Mouse (Mus musculus) lung, postnatal 36 days (tissue): ENCODE data around the gene Scrn3.
A peak's percentile ranks its signal among the peaks of the same experiment; 100 is the strongest.

Experiments
- DNase-seq: peaks from one replicate; pipeline ENCODE4 v3.0.0; 2022; ENCODE audit warnings: mixed read lengths

Gene Scrn3

GRCm38 (mm10) chr2:73312152-73313116 is at the start of gene Scrn3, which contains the start of gene Cir1:
TSS of gene Scrn3 (plus strand) at chr2:73312601.
TSS of gene Cir1 (minus strand) at chr2:73312701.
- peak; percentile 96 for DNase-seq

DNA sequence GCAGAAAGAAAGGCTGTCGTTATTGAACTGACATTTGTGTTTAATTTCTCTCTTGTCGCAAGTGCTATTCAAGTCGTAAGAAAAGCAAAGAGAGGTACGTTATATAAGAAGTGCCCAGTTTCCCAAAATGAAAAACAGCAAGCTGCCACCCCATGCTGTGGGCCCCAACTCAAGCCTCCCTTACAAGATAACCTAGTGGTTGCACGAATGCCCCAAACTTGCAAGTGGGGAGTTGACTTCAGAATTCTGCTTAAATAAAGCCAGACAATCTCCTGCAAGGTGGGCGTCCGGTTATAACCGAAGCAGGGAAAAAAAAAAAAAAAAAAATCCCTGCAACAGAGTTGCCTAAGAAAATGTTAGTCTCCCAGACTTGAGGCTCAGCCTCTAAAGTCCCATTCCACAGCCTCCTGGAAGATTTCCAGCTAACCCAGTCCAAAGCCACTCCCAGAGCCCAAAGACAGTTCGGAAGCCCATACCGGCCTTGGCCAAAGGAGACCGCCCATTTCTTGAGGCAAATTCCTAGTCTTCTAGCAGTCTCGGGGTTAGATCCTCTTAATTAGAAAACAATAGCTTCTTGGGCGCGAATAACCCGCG is 49.1 kb upstream of the Scrn3 start:
- peak; percentile 23 for DNase-seq

- DNase-seq = no peak
Observed at GRCm38 (mm10) chr2:73263794-73264610, 48.4 kb upstream of the Scrn3 start.

DNA sequence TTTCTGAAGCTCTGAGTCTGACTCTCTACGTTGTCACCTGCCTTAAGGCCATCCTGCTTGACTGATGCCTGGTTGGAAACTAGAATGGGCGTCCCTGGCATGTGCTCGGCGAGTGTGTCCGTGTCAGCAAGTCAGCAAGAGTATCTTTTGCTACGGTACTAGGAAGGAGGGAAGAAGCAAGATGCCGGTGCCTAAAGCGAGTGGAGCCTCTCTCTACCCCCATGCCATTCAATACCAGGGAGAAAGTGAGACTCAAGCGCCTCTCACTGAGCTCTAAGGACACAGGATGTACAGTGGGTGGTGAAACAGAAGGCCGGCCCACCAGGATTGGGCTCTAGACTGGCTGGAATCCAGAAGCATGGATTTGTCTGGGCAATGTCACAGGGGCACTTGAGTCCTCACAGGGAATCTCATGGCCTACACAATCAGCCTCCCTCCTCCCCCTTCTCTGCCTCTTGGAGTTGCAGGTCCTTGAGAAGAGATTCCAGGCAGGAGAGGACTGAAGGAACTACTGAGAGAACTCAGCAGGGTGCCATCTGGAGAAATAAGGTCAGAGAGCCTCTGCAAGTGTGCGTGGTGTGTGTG is 47.7 kb upstream of the Scrn3 start:
- no peak for DNase-seq

GRCm38 (mm10) chr2:73266011-73266410 is 46.4 kb upstream of the Scrn3 start:
- DNase-seq = no peak

DNA sequence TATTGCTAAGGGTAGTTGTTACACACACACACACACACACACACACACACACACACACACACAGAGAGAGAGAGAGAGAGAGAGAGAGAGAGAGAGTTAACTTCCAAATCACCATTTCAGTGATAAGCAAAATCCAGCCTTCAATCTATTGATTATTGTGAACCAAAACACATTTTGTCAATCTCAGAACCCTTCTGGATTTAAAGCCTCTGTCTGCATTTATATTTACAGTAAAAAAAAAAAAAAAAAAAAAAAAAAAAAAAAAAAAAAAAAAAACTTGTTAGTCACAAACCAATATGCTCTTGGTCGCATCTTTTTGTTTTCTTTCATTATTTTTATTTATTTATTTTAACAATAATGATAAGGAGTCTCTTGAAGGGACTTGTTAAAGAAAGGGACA is 45.8 kb upstream of the Scrn3 start:
- no peak for DNase-seq

DNA sequence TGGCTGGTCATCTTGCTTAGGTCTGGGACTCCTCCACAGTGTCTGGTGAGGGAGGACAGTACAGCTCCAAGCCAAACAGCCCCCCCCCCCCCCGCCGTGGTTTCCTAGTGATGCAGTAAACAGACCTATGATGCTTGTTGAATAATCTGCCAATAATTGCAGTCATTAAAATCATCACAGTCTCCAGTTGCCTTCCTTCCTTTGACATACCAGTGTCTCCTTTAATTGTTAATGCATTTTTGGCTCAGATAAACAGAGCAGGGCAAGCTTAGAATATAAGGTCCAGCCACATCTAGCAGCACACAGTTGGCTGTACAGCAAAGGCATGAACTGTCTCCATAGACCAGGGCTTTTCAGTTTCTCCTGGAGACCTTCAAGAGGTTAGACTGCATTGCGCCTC is 45.2 kb upstream of the Scrn3 start:
- no peak for DNase-seq

DNA sequence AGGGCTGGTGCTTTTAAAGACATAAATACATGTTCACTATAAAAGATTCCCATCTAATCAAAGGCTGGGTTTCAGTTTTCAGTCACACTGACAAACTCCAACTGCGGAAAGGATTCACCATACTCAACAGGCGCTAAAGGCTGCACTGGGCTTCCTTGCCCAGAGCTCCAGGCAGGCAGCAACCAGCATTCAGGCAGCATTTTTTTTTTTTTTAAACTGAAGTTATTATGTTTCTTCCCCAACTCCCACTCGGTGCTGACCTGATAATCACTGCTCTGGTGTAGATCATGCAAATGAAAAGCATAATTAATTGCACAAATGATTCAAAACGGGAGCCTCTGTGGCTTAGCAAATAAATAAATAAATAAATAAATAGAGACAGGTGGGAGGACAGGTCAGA is 44.6 kb upstream of the Scrn3 start:
- no peak for DNase-seq

DNA sequence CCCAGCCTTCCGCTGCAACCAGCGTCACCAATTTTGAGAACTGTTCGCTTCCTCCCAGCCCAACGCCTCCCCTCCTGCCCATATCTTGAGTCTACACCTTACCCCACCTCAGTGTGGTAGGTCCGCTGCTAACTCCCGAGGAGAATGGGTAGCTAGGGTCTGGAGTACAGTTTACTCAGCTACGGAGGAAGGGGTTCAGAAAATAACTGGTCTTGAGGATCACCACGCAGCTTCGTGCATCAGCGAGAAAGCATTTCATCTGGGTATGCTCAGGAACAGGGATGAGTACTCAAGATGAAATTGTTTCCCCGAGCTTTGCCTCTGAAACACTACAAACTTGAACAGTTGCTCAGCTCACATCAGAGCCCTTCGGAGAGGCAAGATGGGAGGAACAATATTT is 44.1 kb upstream of the Scrn3 start:
- DNase-seq = no peak

DNA sequence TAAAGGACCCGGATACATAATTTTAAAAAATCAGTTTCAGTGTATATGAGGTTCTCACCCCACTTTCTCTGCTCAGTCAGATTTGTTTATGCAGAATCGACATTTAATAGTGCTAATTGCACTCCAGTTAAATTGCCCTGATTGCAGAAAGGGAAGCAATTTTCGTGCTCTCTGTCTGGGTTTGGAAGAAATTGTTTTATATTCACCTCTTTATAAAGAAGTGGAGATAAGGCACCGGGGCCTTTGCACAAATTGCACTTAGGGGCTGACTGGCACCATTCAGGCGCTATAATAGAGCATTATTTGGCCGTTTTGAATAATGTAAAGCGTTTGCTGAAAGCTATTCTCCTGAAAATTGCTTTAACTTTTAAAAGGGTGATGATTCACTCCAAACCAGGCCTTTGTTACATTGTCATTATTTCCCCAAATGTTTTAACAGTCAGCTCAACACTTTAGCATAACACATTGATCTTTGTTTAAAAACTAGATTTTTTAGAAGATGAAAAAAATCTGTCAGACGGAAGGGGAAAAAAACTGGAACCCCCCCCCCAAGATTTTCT is 43.5 kb upstream of the Scrn3 start:
- DNase-seq = no peak

DNA sequence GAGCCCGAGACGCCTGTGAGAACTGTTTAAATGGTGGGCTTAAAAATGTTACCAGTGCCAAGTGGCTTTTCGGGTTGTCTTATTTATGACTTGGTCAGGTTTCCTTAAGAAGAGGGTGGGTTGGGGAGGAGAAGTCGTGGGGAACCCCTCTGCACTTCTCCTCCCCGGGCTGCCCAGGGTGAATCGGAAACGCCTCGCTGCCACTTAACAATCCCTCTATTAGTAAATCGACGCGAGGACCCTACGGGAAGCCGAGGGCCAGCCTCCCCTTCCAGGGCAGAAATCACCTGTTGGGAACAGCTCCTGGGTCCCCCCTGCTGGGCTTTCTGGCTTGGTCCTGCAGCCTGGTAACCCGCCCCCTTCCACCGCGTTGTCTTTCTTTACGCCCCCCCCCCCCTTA is 42.7 kb upstream of the Scrn3 start:
- no peak for DNase-seq

DNA sequence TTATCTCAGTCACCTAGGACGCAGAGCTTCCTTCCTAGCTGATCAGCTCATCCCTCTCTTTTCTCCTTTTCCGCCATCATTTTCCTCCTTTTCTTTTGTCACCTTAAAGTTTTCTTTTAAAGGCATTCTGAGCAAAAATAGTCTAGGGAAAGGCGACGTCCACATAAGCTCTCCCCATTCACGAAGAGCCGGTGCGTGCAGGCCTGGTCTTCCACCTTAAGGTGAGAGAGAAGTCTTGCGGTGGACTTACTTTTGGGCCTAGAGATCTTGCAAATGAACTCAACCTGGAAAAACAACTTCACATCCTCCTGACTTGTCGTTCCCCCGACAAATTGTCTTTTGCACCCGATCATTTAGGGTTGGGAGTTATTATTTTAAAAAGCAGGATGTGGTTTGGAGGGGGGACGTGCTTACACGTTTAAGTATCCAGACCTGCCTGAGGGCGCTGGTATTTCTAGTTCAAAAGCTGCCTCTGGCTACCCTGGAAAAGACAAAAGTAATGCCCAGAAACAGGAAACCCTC is 42.3 kb upstream of the Scrn3 start:
- DNase-seq = no peak

- no peak for DNase-seq
Observed at GRCm38 (mm10) chr2:73270593-73271458, 41.6 kb upstream of the Scrn3 start.

GRCm38 (mm10) chr2:73271459-73272161 is 40.8 kb upstream of the Scrn3 start, which contains the start of gene Sp9:
TSS of gene Sp9 (plus strand) at chr2:73271925.
- peak; percentile 26 for DNase-seq

- DNase-seq = peak; percentile 20
Observed at GRCm38 (mm10) chr2:73272351-73273248, 39.8 kb upstream of the Scrn3 start.

GRCm38 (mm10) chr2:73273249-73274118 is 38.9 kb upstream of the Scrn3 start:
- DNase-seq = no peak

GRCm38 (mm10) chr2:73274119-73274920 is 38.1 kb upstream of the Scrn3 start:
- DNase-seq = no peak
